Mouse (Mus musculus) liver, embryonic 14.5 days (tissue): Measurements from ENCODE around the gene Zcchc4.

Experiments used
- CTCF ChIP-seq: IDR thresholded peaks from 2 replicates; pipeline ENCODE4 v1.5.1; 2016; ENCODE audit warnings: antibody characterized with exemption, low read depth, control low read depth
- EP300 ChIP-seq: IDR thresholded peaks from 2 replicates; pipeline ENCODE4 v1.6.1; 2016; ENCODE audit warnings: antibody characterized with exemption, low read depth

GRCm38 (mm10) chr5:52871986-52872385 is 96.8 kb downstream of the Zcchc4 start:
- TF ChIP-seq CTCF (no peak), EP300 (no peak)
